Mouse (Mus musculus): ENCODE data around the gene Tnik.

The Tnik gene

DNA sequence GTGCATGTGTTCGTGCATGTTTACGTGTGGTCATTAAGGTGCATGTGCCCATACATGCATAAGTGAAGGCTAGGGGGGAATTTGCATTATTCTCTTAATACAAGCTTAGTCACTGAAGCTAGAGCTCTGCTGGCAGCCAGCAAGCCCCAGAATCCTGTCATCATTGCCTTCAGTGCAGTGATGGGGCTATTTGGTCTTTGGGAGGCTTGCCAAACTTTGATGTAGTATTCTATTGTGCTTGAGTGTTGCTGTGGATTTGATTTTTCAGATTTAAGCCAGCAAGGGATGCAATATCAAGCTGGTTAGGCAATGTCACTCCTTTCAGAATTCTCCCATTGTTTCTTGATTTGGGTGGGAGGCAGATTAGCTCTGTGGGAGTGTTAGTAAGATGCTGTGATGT, 336.5 kb downstream of the Tnik start:
- peak; percentile 55 for DNase-seq (ENCODE audit: low read depth, low spot score)

DNA sequence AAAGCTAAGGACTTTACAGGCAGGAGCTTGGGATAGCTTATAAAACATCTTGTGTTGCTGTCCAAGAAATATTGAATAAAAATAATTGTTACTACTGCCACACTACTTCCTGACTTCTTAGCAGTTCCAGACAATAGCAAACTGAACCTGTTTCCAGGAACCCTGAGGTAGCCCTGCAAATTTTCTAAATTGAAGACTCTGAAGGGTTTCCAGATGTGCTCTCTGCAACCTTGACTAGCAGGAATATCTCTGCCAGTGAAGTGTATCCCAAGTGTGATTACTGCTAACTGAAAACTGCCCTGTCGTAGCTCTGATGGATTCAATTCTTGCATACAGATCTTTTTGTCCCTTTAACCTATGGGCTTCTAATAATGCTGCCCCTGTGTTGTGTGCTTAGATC, 343.7 kb downstream of the Tnik start:
- DNase-seq (ENCODE audit: low read depth, low spot score): no peak

DNA sequence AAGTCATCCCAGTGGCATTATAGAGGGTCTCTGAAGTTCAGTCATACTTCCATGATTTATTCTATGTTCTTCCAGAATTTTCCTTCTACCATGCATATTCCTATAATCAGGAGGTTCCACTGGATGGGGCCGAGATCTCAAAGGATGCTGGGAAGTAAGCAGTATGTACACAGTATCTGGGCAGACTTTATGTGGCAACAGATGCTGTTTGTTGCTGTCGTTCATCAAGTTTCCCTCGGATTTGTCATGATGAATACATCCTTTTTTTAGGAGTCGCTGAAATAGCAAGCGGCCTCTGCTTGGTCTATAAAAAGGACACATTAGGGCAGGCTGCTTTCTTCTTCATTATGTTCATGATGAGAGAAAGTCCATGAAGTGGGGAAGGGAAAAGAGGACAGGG, 349.3 kb downstream of the Tnik start:
- DNase-seq (ENCODE audit: low read depth, low spot score): peak; percentile 86

DNA sequence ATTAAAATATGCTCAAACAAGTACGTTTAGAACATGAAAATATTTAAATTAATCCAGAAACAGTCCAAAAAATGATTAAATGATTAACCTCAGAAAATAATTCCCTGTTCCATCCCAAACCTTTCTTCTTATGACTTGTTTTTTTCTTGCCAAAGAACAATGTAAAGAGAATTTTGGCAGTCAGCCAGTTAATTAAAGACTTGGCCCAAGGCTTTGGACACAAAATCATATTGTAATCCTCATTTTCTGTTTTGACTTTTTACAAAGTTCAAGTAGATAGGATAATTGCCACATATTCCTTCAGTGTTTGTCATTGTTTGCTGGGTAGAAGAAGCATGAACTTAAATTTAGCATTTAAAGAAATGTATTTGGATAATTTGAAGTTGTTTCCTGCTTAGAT, 353.4 kb downstream of the Tnik start:
- peak; percentile 43 for DNase-seq (ENCODE audit: low read depth, low spot score)

DNA sequence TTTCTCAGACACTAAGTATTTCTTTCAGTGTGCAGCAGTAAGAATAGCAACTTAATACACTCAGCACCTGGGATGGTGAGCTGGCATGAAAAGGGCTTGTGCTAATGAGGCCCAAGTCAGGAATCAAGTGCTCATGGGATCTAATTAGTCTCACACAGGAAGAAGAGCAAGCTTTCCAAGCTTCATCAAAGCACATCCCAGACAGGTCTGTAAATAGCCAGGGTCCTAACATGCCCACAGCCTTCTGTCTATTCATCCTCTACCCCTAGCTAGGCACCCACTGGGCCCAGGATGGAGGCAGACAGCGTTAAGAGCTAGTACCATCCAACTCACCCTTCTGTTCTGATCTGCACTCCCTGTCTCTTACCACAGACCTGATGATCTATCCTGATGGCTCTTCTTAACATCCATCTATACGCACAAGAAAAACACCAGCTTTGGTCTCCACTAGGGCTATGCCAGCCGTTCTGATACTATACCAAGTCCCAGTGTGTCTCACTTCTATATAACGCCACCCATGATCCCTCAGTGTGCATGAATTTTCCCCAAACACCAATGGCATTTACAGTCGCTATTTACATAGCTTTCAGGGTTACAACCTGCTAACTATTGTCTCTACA, 354.1 kb downstream of the Tnik start:
- peak; percentile 48 for DNase-seq (ENCODE audit: low read depth, low spot score)

DNA sequence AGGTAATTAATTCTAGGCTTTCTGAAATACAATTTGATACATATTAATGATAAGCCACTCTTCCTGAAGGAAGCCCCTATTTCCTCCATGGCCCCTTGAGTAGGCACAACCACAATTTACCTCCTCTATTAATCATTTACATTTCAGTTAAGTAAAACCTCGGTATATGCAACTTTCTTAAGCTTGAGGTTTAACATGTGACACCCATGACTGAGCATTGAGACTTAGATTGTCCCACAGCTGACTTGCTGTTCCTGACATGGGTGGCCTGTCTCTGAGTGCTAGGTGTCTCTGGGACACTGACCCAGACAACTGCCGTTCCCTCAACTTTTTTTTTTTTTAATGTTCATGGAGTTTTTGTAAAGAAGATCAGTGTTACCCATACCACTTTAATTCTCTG, 358.8 kb downstream of the Tnik start:
- no peak for DNase-seq (ENCODE audit: low read depth, low spot score)

DNA sequence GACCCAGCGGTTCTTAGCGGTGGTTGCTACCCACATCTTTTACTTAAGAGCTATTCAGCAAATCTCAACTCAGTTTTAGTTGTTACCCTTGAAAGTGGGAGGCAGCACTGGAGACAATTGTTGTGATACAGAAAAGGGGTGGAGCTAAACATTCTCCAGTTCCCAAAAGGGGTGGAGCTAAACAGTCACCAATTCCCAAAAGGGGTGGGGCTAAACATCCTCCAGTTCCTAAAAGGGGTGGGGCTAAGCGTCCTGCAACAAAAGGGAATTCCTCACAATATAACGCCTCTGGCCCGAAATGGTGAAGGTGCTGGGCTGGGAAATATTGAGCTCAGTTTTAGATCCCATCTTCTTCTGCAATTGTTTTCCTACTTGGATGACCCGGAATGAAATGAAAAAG, 363.8 kb downstream of the Tnik start:
- no peak for DNase-seq (ENCODE audit: low read depth, low spot score)

DNA sequence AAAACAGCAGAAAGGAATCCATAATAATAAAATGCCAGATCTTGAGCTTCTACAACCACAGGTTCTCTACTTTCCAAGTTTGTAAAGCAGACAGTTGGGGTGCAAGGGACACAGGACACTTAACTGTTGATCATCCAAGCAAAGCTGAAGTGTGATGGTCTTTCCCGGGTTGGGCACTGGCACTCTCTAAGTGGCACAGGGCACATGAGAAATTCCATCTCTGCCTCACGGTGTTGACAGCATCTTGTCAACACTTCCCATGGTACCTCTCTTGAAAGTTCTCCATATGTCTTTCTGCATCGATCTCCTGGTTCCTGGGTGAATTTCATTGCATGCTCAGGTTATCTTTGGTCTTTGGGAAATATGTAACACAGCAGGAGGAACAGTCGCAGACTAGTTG, 373.8 kb downstream of the Tnik start:
- DNase-seq (ENCODE audit: low read depth, low spot score): no peak

DNA sequence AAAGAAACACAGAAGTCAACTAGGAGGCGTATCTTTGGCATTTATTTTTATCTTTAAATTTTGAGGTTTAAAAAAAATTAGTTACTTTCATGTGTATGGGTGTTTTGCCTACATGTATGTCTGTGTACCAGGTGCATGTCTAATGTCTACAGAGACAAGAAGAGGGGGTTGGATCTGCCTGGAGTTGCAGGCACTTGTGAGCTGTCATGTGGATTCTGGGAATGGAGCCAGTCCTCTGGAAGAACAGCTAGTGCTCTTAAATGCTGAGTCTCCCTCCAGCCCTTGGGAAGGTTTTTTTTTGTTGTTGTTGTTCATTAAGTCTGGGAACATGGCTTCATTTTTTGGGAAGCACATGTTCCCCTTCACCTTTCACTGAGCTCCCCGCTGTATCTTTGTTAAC, 375.9 kb downstream of the Tnik start:
- DNase-seq (ENCODE audit: low read depth, low spot score): peak; percentile 96

DNA sequence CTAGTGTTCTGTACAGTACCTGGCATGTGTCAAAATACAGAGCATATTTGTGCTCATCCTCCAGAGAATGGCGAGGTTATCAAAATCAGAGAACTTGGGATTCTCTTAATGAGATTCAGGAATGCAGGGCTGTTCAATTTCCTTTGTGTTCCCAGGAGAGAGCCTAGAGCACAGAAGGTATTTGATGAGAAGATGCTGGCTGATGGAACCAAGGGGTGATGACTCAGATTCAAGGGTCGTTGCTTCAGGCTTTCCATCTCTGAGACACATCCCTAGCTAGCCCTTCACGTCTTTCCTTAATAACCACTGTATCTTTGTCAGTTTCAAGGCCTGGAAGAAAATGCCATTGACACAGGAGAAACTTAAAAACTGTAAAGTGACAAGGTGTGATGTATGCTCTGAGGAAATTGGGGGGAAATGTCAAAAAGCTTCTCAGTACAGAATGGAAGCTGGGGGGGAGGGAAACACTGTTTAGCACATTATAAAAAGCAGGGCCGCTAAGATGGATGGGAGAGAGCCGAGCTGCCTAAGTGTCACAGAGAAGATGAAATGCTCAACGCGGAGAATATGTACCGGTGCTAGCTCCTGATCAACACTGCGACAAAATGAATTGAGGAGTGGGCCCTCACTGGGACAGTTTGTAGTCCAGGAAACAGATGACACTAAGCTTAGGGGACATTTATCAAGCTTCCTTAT, 380.4 kb downstream of the Tnik start:
- DNase-seq (ENCODE audit: low read depth, low spot score): peak; percentile 25

DNA sequence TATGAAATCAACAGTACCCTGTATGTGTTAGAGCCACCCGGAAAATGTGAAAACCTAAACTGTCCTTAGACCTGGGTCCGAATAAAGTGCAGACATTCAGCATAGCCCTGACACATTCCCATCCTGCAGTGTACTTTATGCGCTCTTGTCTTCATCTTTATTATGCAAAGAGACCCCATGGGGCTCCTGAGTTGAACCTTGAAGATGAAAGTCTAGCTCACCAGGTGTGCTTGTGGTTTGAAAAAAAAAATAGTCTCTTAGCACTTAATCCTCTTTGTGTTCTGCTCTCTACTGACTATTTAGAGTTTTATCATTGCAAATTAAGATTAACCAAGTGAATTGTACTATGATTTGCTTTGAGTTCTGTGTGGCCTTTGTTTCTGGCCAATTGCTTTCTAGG, 389.6 kb downstream of the Tnik start:
- DNase-seq (ENCODE audit: low read depth, low spot score): no peak

DNA sequence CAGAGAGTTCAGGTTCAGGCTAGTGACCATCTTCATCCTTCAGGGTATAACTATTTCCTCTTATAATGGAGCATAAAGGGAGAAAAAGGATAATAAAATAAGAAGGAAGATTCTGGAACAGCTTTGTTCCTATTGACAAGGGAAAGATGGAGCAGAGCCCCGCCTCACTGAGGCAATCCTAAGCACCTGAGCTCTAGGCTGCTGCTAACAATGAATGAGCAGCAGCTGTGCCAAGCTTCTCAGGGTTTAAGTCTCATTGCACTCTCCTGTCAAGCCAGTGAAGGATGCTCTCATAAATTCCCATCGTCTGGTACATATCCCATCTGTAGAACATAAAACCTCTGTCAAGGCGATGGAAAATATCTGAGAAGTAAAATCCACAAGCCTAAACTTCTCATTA, 390.0 kb downstream of the Tnik start:
- DNase-seq (ENCODE audit: low read depth, low spot score): no peak

DNA sequence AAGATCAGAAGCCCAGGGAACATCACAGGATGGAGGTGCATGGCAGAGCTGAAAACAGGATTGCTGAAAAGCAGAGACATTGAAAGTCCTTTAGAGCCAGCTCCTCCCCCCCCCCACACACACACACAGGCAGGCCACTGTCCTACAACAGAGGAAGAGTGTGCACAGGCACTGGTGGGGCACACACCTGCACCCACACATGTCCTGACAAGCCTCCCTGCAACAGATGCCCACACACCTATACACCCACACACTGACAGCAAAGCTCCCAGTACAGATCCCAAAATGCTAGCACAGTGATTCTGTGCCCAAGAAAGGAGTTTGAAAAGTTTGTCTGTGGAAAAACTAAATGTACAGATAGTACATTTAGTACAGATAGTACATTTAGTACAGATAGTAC, 391.7 kb downstream of the Tnik start:
- DNase-seq (ENCODE audit: low read depth, low spot score): peak; percentile 40

DNA sequence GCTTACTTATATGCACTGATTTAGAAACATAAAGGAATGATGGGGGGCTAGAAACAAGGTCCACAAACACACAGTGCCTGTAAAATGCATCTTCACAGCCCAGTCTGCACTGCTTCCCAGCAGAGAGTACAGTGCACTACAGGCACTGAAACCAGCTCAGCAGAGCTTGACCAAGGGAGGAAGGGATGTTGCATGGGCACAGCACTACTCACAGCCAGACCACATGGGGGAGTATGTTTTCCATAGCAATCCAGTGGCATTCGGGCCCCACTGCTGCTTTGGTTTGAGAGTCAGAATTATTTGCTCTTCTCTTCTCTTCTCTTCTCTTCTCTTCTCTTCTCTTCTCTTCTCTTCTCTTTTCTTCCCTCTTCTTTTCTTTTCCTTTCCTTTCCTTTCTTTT, 395.3 kb downstream of the Tnik start:
- no peak for DNase-seq (ENCODE audit: low read depth, low spot score)

DNA sequence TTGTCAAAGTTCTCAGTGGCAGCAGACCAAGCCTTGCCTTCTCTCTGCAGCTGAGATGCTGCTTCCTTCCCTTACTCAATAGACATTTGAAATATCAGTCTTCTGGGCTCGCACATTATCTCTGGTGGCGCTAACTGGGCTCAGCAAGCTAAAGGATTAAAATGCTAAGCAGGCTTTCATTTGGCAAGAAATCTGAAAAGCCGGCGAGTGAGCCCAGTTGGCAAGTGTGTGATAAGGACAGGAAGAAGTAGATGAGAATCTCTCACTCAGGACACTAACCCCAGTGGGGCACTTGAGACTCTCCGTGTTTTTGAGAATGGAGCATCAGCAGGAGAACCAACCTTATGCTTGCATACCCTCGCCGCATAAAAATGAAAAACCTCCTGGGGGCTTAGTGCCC, 417.8 kb downstream of the Tnik start:
- no peak for DNase-seq (ENCODE audit: low read depth, low spot score)

DNA sequence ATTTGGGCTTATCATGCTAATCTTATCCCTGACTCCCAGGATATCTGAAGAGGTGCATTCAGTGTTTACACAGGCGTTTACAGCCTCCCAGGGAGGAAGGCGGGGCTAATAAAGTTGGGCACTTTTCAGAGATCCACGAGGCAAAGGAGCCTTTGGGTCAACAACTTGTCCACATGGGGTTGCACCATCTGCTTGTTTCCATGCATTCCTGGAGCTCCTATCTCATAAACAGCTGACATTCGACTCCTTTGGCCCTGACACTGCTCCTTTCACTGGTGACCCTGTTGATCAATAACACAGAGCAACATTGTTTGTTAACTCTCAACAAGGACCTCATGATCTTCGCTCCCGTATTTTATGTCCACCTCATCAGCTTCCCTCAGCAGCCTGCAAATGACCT, 418.9 kb downstream of the Tnik start:
- no peak for DNase-seq (ENCODE audit: low read depth, low spot score)

DNA sequence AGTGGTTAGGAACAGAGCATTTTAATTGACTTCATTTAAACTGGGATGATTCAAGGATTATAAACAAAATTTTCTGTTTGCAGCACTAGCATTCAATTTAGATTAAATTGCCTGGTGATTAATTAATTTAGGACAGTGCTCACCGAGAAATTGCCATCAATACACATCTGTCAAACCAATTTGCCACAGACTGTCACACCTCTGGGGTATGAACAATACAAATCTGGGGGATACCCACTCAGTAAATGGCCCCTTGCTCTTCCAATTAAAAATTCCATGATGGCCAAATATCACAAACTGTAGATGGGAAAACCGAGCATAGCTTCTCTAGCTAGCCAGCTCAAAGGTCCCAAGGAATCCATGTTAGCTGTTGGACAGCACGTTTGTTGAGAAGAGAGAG, 419.4 kb downstream of the Tnik start:
- no peak for DNase-seq (ENCODE audit: low read depth, low spot score)

DNA sequence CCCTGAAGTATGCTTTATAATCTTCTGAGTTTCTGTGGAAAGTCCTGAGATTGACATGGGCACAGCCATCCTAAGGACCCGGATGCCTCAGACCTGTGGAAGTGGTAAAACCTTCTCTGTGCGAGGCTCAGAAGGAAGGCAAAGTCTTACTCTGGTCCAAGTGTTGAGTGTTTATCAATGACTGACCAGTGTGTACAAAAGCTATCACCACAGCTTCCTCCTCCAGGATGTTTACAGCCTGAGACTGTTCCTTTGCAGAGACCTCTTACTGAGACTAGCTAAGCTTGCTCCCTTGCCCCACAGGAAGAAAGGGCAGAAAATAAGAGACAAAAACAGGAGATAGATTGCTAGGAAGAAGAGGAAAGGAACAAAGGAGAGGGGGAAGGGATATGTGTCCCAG, 422.5 kb downstream of the Tnik start:
- no peak for DNase-seq (ENCODE audit: low read depth, low spot score)

DNA sequence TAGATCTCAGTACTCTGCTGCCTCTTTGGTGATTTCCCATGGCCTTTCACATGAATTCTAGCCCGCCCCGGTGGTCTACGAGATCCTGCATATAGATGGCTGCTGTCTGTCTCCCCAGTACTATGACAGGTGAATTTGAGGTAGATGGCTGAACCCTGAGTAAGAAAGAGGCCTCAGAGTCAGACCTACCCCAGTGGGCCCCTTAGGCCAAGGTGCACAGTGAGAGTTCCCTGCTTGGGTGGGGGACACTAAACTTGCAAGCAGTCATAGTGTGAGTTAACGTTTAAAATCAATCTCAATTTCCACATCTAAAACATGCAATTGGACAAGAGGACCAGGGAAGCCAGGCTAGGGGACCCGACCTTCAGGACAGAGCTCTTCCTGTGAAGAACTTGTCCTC, 431.8 kb downstream of the Tnik start:
- DNase-seq (ENCODE audit: low read depth, low spot score): no peak

DNA sequence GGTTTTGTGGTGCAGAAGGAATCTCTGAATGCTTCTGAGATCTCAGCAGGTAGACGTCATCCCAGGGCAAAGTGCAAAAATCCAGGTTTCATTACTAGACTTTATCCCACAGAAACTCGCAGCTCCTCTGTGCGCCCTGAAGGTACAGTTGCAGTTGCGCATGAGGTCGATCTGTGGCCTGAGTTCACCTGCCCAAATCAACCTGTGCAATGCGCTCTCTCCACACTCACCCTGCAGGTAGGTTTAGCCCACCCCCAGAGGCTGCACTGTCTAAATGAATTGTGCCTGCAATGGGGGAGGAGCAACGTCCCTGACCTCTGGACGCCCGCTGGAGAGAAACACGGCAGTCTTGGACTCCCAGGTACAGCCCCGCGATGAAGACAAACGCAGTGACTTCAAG, 432.6 kb downstream of the Tnik start:
- no peak for DNase-seq (ENCODE audit: low read depth, low spot score)

DNA sequence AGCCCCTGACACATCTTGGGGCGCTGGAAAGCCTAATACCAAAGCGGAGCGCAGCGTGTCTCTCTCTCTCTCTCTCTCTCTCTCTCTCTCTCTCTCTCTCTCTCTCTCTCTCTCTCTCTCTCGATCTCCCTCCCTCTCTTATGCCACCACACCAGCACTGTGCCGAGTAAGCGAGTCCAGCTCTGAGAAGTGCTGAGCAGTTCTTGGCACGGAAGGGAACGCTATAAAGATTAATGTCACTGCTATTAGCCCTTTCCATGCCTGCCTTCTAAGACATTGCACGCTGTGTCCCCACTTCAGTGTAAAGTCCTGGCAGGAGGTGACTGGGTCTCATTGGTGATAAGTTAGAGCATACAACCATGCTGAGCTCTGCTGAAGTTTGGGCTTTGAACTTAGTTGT, 433.1 kb downstream of the Tnik start:
- DNase-seq (ENCODE audit: low read depth, low spot score): no peak

DNA sequence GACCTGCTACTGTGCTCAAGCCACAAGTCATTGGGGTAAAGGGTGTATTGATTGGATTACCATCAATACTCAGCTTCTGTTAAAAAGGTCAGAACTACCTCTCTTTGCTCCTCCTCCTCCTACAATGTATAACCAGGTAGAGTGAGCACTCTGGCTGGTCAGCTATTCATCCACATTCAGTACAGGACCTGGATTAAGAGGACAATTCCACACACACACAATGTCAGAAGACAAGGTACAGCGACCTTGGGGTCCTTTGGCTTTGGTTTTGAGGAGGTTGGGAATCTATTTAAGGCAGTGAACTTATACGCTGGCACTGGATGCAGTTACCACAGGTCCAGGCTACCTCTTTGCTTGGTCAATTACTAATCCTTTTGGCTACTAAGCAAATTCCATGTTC, 434.8 kb downstream of the Tnik start, which contains the start of gene Slc2a2:
Gene Slc2a2, plus strand, starts transcription at position 107 of the 400 bp plus-strand sequence.
- no peak for DNase-seq (ENCODE audit: low read depth, low spot score)

DNA sequence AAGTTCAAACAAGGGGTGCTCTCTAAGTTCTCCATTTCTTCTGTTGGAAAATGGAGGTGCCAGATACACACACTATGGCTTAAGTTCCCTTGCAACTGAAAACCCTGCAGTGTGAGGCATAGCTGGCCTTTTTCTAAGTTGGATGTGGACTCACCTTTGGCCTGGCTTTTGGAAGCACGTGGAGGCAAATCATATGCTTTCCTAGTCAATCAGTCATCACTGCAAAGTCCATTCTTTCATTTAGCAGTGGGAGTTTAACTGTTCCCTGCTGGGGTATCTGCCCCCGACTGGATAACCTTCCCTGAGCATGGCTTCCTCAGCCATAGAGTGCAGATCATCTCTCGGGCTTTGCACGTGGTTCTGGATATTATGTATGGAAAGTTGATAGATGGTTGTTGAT, 436.6 kb downstream of the Tnik start:
- no peak for DNase-seq (ENCODE audit: low read depth, low spot score)

Measured in brain, adult 2 months (tissue).